Mouse (Mus musculus) hindbrain, embryonic 12.5 days (tissue): ENCODE measurements around the gene Scp2. TPM values are rescaled to one million over a fixed set of nuclear protein-coding genes. Genes with fewer than 3 reads are reported as not detected.

Source experiments
- ATAC-seq: fragments of 200-750 bp; cut with Nextera tagmentation; 2 replicates; pipeline ENCODE4 v1.8.0; 2017; ENCODE audit warnings: moderate TSS enrichment; ENCODE audit not compliant: low FRiP score
- H3K27ac ChIP-seq: fragments of 300-500 bp; sonication (generic); 2 replicates; pipeline ENCODE4 v1.5.1; 2016; ENCODE audit warnings: mild to moderate bottlenecking
- H3K27me3 ChIP-seq: fragments of 300-500 bp; sonication (generic); 2 replicates; pipeline ENCODE4 v1.6.1; 2016; ENCODE audit warnings: mild to moderate bottlenecking
- H3K36me3 ChIP-seq: fragments of 300-500 bp; sonication (generic); 2 replicates; pipeline ENCODE4 v1.6.1; 2016; ENCODE audit warnings: mild to moderate bottlenecking
- H3K4me1 ChIP-seq: fragments of 300-500 bp; sonication (generic); 2 replicates; pipeline ENCODE4 v1.6.1; 2016
- H3K4me2 ChIP-seq: fragments of 300-500 bp; sonication (generic); replicated peaks from 2 replicates; pipeline ENCODE4 v1.6.1; 2016; ENCODE audit warnings: mild to moderate bottlenecking
- H3K4me3 ChIP-seq: fragments of 300-500 bp; sonication (generic); 2 replicates; pipeline ENCODE4 v1.5.1; 2016; ENCODE audit warnings: mild to moderate bottlenecking
- H3K9ac ChIP-seq: fragments of 300-500 bp; sonication (generic); 2 replicates; pipeline ENCODE4 v1.6.1; 2016; ENCODE audit warnings: mild to moderate bottlenecking, moderate library complexity
- H3K9me3 ChIP-seq: fragments of 300-500 bp; sonication (generic); replicated peaks from 2 replicates; pipeline ENCODE4 v1.6.1; 2016; ENCODE audit warnings: mild to moderate bottlenecking
- WGBS: fragments of 180-500 bp; shearing (Covaris S2); methylation state at CpG from one replicate; pipeline ENCODE4 v1.1.7; 2016; 5-methylcytosine and 5-hydroxymethylcytosine counted together
- polyA plus RNA-seq: library from polyadenylated mRNA; unstranded; fragments of >200 nt; fragmentation: Nextera tagmentation; extraction: Ambion mirVana; gene quantifications from 2 replicates; pipeline ENCODE4 v1.2.1, GENCODE M21; 2016

The Scp2 gene
- polyA plus RNA-seq, 1 experiment from 2014 or later = 190 TPM

DNA sequence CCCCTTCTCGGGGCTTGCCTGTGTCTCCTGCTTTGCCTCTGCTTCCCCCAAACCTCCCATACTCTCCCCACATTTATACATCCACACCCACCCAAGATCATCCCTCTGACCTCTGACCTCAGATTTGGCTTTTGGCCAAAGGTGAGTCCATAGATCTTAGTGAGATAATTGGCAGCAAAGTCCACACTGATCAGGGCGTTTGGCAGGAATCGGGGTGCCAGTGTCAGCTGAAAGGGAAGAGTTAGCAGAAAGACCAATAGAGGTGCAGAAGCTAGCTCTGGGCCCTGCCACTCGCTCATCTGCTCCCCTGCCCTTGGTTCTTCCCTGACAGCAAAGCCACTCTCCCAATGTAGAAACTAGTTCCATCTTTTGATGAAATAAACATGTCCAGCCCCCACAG, 121.6 kb downstream of the Scp2 start:
- 87% methylated on average over 4 of the region's 4 CpGs for WGBS
- H3K9me3 ChIP-seq = no peaks in the 10 kb centered on the region

DNA sequence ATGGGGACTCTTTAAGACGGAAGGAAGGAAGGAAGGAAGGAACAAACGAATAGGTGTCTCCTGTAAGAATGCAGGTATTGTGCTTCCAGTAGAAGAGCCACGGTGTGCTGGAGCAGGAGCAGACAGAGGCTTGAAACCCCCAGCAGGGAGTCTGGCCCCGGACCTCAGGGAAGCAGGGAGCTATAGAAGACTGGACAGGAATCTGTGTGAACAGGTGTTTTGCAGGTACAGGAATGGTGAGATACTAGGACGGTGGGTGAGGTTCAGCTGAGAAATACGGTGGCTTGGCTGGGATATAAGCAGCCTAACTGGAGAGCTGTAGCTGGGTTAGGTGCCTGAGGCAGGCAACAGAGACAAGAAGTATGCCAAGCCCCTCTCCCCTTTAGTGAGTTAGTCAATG, 124.6 kb downstream of the Scp2 start:
- Histone ChIP-seq H3K27me3 (no peaks in the 10 kb centered on the region; the same call in 1 of the 2 replicates), H3K9ac (no peak overlapping the region), H3K27ac (no peak overlapping the region), H3K36me3 (no peaks in the 10 kb centered on the region), H3K9me3 (no peaks in the 10 kb centered on the region), H3K4me2 (no peak overlapping the region), H3K4me3 (no peak overlapping the region), H3K4me1 (peaks cover 14% of the 10 kb centered on the region)
- no peak for ATAC-seq
- WGBS = 83% methylated on average over 6 of the region's 6 CpGs

More for the DNA sequence above, 121.6 kb downstream of the Scp2 start:
- peaks cover 3% of the 10 kb centered on the region for H3K27me3 ChIP-seq
- no peak overlapping the region for H3K4me2 ChIP-seq
- no peak overlapping the region for H3K9ac ChIP-seq
- H3K4me1 ChIP-seq = peaks cover 17% of the 10 kb centered on the region
- H3K36me3 ChIP-seq = no peaks in the 10 kb centered on the region
- no peak for ATAC-seq
- H3K4me3 ChIP-seq = no peak overlapping the region
- H3K27ac ChIP-seq = no peak overlapping the region

DNA sequence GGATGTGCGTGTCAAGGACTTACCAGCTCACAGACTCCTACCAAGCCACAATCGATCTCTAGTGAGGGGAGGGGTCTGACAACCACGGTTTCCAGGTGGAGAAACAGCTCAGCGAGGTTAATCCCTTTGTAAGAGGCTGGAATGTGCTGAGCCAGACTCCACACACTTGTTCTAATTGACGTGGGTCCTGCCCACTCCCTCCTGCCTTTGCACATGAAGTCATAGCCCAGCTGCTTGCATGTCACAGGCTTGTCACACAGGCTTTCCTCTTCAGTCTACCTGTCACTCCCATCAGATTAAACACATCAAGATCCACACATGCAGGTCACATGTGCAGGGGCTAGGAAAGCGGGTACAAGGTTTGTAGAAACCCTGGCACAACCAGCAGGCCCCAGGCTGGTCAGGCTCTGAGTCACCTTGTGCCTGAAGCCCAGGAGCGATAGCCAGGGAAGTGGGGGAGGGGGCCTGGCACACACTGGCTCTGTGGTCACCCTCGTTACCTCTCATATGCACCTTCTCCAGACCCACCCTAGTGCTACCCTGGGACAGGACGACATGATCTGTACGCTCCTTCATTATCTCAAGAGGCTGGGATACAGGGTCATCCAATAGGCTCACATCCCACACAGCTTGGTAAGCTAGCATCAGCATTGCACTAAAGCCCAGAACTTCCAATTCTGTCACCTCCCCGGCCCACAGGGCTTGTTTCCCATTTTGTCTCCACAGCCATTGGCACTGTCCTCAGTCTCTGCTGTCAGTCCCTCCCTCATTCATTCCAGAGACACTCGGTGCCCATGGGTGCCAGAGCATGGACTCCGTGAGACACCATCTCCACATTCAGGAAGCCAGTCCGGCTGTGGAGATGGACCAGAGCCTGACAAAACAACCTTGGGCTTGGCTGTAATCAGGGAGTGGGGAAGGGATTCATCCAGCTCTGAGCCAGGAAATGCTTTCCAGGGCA, 125.6 kb downstream of the Scp2 start:
- Histone ChIP-seq H3K27ac (no peak overlapping the region), H3K4me2 (no peak overlapping the region), H3K4me3 (no peak overlapping the region), H3K27me3 (no peaks in the 10 kb centered on the region), H3K9me3 (no peaks in the 10 kb centered on the region), H3K9ac (no peak overlapping the region), H3K36me3 (no peaks in the 10 kb centered on the region), H3K4me1 (peaks cover 13% of the 10 kb centered on the region)
- ATAC-seq = no peak
- 58% methylated on average over 13 of the region's 14 CpGs for WGBS

DNA sequence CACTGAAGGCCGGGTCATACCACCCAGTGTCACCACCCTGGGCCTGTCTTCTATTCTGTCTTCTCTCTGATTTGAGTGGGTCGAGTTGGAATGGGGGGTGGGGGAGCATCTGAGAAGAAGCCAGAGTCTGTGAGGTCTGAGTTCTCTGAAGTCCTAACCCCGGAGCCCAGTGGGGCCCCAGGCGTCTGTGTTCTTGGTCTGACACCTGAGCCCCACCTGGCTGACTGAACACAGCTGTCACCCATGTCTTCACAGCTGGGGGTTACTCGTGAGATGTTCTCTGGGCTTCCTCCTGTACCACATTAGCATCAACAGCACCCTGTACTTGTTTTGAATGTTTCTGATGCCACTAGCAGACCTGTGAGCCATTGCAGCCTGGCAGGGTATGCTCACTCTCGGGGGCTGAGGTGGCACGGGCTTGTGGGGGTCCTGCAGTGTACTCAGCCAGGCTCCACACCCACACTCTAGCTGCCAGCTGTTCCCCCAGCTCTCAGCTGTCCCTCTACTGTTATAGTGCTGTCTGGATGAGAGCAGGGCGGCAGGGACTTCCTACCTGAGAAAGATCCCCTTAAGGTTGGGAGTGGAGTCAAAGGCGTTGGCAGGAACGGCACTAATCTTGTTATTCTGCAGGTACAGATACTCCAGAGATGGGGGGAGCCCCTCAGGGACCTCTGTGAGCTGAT, 126.4 kb downstream of the Scp2 start:
- Histone ChIP-seq H3K36me3 (no peaks in the 10 kb centered on the region), H3K4me2 (no peak overlapping the region), H3K4me3 (no peak overlapping the region), H3K27ac (no peak overlapping the region), H3K4me1 (peaks cover 13% of the 10 kb centered on the region), H3K9ac (no peak overlapping the region), H3K9me3 (no peaks in the 10 kb centered on the region), H3K27me3 (no peaks in the 10 kb centered on the region)
- 51% methylated on average over 10 of the region's 10 CpGs for WGBS
- no peak for ATAC-seq

DNA sequence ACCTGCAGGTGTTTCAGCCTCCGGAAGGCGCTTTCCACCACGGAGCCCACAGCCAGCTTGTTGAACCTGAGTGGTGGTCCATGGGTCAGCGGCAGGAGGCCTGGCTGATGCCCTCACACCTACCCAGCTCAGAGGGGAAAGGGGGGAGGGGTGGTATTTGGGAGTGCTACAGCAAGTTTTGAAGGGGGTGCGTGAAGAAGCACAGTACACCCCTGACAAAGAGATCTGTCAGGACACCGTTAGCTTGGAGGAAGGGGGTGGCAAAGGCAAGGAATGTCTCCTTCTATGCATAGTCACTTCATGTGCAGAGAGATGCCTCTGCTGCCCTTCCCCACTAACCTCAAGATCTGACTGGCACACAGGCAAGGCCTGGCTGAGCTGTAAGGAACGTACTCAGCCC, 127.0 kb downstream of the Scp2 start:
- no peak overlapping the region for H3K4me3 ChIP-seq
- H3K4me2 ChIP-seq = no peak overlapping the region
- no peak for ATAC-seq
- H3K27me3 ChIP-seq = no peaks in the 10 kb centered on the region
- WGBS = 82% methylated on average over 7 of the region's 7 CpGs
- peaks cover 13% of the 10 kb centered on the region for H3K4me1 ChIP-seq
- no peak overlapping the region for H3K27ac ChIP-seq
- no peaks in the 10 kb centered on the region for H3K36me3 ChIP-seq
- H3K9me3 ChIP-seq = no peaks in the 10 kb centered on the region
- H3K9ac ChIP-seq = no peak overlapping the region

DNA sequence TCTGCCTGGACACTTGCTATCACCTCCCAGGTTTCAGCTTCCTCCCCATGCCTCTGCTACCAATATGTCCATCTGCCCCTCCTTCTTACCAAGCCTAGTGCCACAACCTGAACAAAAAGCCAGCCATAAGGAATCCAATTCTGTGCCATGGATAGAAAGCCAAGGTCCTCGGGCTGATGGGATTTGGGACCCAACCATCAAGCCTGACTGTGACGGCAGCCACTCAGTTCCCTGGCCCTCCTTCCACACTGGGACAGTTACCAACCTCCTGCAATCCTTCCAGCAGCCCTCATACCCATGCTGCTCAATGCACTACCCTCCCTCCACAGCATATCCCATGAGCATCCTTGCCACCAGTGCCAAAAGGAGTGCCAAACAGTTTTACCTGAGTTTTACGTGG, 128.5 kb downstream of the Scp2 start:
- H3K27me3 ChIP-seq = no peaks in the 10 kb centered on the region
- no peaks in the 10 kb centered on the region for H3K9me3 ChIP-seq
- no peak overlapping the region for H3K9ac ChIP-seq
- no peak overlapping the region for H3K27ac ChIP-seq
- H3K4me2 ChIP-seq = no peak overlapping the region
- 89% methylated on average over 3 of the region's 3 CpGs for WGBS
- H3K4me3 ChIP-seq = no peak overlapping the region
- peaks cover 13% of the 10 kb centered on the region for H3K4me1 ChIP-seq
- no peaks in the 10 kb centered on the region for H3K36me3 ChIP-seq
- ATAC-seq = no peak

DNA sequence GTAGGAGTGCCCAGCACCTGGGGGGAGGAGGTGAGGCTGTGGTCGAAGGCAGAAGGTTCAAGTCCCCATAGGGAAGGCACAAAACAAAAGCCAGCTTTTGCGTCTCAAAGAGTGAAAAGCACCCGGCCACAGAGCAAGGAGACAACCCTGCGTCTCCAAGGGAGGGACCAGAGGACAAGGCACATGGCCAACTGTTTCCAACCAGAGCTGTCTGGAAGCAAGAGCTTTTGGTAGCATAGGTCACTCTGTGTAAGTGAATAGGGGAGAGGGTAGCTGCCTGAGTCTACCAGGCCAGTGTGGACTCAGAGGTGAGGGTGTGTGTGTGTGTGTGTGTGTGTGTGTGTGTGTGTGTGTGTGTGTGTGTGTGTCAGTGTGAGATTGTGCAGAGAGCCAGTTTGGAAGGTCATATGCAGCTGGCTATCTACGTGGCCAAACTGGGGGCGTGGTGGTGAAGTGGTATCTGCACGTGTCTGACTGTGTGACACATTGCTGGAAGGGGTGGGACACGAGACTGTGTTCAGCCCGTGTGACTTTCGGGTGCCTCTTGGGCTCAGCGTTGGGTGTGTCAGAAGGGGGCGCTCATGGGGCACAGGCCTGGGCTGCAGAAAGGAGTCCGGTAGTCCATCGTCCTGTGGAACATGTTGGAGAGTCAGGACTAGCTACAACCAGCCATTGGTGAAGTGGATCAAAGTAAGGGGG, 129.6 kb downstream of the Scp2 start:
- no peak for ATAC-seq

DNA sequence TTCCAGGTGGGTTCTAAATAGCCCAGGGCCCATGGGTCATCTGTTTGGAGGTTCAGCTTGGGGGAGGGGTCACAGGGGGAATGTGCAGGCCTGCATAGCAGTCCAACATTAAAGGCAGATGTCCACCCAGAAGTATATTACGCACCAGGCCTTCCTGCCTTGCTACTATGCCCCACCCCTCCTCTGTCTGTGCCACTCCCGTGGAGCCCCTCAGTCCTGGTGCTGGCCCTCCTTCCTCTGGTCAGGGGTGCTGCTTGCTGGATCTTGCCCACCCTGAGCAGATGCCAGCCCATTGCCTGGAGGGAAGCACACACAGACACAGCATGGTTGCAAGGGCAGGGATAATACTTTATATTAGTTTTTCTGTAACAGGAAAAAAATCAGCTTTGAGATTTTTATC, 130.3 kb downstream of the Scp2 start:
- no peak for ATAC-seq
- no peaks in the 10 kb centered on the region for H3K9me3 ChIP-seq
- peaks cover 13% of the 10 kb centered on the region for H3K4me1 ChIP-seq
- H3K4me3 ChIP-seq = no peak overlapping the region
- no peak overlapping the region for H3K9ac ChIP-seq
- H3K4me2 ChIP-seq = no peak overlapping the region
- no peaks in the 10 kb centered on the region for H3K36me3 ChIP-seq
- H3K27me3 ChIP-seq = no peaks in the 10 kb centered on the region
- H3K27ac ChIP-seq = no peak overlapping the region
- 65% methylated on average over 2 of the region's 2 CpGs for WGBS

More for the DNA sequence above, 129.6 kb downstream of the Scp2 start:
- Histone ChIP-seq H3K4me1 (peaks cover 13% of the 10 kb centered on the region), H3K4me3 (no peak overlapping the region), H3K36me3 (no peaks in the 10 kb centered on the region), H3K9ac (no peak overlapping the region), H3K9me3 (no peaks in the 10 kb centered on the region), H3K27ac (no peak overlapping the region), H3K27me3 (no peaks in the 10 kb centered on the region), H3K4me2 (no peak overlapping the region)
- whole genome bisulfite sequencing = 64% methylated on average over 14 of the region's 14 CpGs

DNA sequence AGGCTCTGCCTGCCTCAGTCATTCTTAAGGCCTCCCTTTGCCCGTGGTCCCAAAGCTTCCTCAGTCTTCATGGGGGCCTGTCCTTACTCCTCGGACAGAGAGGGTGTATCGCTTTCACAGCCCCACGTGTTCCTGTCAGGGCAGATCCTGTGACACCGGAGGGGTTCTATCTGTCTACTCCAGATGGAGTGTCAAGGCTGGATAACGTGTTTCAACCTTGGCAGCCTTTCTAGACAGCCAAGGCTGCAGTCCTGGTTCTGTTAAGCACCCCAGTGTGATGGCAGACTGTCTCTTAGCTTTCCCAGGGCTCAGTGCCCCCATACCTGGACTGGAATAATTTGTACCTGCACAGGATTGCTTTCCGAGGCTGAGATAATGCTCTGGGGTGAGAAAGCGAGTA, 136.3 kb downstream of the Scp2 start:
- Histone ChIP-seq H3K9ac (no peak overlapping the region), H3K9me3 (no peaks in the 10 kb centered on the region), H3K4me2 (no peak overlapping the region), H3K27ac (no peak overlapping the region), H3K4me1 (no peaks in the 10 kb centered on the region; the same call in 1 of the 2 replicates), H3K27me3 (no peaks in the 10 kb centered on the region), H3K36me3 (no peaks in the 10 kb centered on the region), H3K4me3 (no peak overlapping the region)
- ATAC-seq = no peak
- WGBS = 83% methylated on average over 8 of the region's 8 CpGs

DNA sequence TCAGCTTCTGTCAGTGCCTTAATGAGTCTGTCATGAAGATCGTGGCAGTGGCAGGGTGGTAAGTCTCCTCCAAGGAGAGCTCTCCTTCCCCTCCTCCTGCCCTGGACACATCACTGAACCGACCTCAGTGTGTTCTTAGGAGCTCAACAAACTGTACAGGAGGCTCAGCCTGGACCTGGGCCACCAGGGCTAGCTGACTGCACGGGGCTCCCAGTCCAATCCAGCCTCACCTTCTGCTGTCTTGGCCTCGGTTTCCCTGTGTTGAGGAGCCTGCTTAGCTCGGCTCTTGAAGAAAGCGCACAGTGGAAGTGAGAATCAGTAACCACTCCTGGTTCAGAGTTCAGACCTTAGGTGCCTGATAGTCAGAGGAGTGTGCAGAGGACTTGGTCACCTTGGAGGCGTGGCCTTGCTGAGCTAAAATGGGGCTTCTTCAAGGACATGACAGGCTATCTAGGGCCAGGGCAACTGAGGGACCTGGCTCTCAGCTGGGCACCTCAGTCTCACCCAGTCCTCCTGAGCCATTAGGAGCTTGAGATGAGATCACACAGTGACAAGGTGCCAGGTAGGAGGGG, 137.2 kb downstream of the Scp2 start:
- H3K4me3 ChIP-seq = no peak overlapping the region
- H3K4me2 ChIP-seq = no peak overlapping the region
- H3K4me1 ChIP-seq = no peaks in the 10 kb centered on the region; the same call in 1 of the 2 replicates
- H3K9me3 ChIP-seq = no peaks in the 10 kb centered on the region
- no peak overlapping the region for H3K9ac ChIP-seq
- 81% methylated on average over 7 of the region's 7 CpGs for WGBS
- H3K36me3 ChIP-seq = no peaks in the 10 kb centered on the region
- ATAC-seq = no peak
- no peaks in the 10 kb centered on the region for H3K27me3 ChIP-seq
- H3K27ac ChIP-seq = no peak overlapping the region

DNA sequence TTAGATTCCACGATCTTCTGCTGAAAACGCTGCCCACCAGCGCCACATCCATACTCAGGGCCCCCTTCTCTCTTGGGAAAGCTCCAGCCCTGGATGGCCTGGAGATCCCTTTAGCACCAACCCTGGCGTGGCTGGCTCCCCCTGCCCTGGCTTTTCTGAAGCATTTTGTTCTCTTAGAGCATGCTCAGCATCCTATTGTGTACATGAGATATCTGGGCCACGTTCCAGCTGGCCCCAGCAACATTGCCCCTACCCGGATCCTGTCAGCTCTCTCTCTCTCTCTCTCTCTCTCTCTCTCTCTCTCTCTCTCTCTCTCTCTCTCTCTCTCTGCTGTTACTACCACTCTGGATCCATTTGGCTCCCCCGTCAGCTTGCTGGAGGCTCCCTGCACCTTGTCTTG, 139.5 kb downstream of the Scp2 start:
- WGBS = 72% methylated on average over 7 of the region's 7 CpGs
- no peak overlapping the region for H3K9ac ChIP-seq
- H3K27ac ChIP-seq = no peak overlapping the region
- no peak overlapping the region for H3K4me3 ChIP-seq
- no peak for ATAC-seq
- H3K4me2 ChIP-seq = no peak overlapping the region
- H3K27me3 ChIP-seq = no peaks in the 10 kb centered on the region
- no peaks in the 10 kb centered on the region; the same call in 1 of the 2 replicates for H3K4me1 ChIP-seq
- no peaks in the 10 kb centered on the region for H3K36me3 ChIP-seq
- H3K9me3 ChIP-seq = no peaks in the 10 kb centered on the region

DNA sequence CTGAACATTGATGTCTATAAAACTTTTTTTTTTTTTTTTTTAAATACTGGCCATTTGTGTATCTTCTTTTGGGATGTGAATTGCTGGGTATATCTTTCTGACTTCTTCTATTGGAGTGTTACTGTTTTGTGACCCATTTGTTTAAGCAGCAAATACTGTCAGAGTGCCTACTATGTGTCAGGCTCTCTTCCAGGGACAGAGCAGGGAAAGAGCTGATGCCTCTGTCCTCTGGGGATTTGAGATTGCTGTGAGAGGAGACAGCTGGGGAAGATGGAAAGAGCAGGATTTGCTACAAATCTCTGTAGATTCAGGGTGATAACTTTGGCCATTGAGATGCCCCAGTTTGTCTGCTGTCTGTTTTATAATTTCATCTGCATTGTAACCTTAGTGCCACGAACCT, 145.4 kb downstream of the Scp2 start:
- WGBS = 90% methylated on average over 1 of the region's 1 CpGs
- Histone ChIP-seq H3K27ac (no peak overlapping the region), H3K9ac (no peak overlapping the region), H3K4me1 (0 out of 2 replicates have a peak, but pooled peaks cover 4% of the 10 kb centered on the region), H3K9me3 (peaks cover 8% of the 10 kb centered on the region; the same call in 1 of the 2 replicates), H3K36me3 (no peaks in the 10 kb centered on the region), H3K27me3 (no peaks in the 10 kb centered on the region), H3K4me3 (no peak overlapping the region), H3K4me2 (no peak overlapping the region)
- no peak for ATAC-seq
